Mouse (Mus musculus): ENCODE results near the gene Prox1.

The Prox1 gene

GRCm38 (mm10) chr1:190079643-190080275, 90.8 kb downstream of the Prox1 start:
- DNase-seq (ENCODE audit: low spot score in 2 of 2): no peak

- DNase-seq (ENCODE audit: low spot score in 2 of 2): no peak
Observed at GRCm38 (mm10) chr1:190076601-190077000, 93.9 kb downstream of the Prox1 start.
